Mouse (Mus musculus) large intestine, adult 2 months (tissue): Measurements from ENCODE around the gene Pus7. TPM values are rescaled to one million over a fixed set of nuclear protein-coding genes. Genes with fewer than 3 reads are reported as not detected.

ENCODE experiments used
- DNase-seq: peaks from one replicate; pipeline ENCODE4 v3.0.0-alpha.2; 2012; ENCODE audit warnings: low read depth, low spot score
- WGBS: fragments of 180-500 bp; shearing (Covaris S2); methylation state at CpG from one replicate; pipeline ENCODE4 v1.1.7; 2018; 5-methylcytosine and 5-hydroxymethylcytosine counted together
- polyA plus RNA-seq: library from polyadenylated mRNA; depleted of rRNA; stranded (reverse); fragments of >200 nt; gene quantifications from 2 replicates; pipeline ENCODE4 v1.2.3, GENCODE M21; 2012; rRNA removed

Gene Pus7
- 3.8 and 4.2 TPM in 2 replicates for polyA plus RNA-seq

GRCm38 (mm10) chr5:23782931-23783877, at the start of gene Pus7:
Gene Pus7 (minus strand): TSS chr5:23783711.
- DNase-seq: peak; percentile 76
- under 1% methylated on average over 86 of the region's 86 CpGs for WGBS

GRCm38 (mm10) chr5:23830897-23831752, 47.6 kb upstream of the Pus7 start:
- WGBS: 43% methylated on average over 58 of the region's 58 CpGs
- no peak for DNase-seq

- 37% methylated on average over 11 of the region's 11 CpGs for WGBS
- DNase-seq: peak; percentile 39
Measured at GRCm38 (mm10) chr5:23826321-23827004, 43.0 kb upstream of the Pus7 start.

GRCm38 (mm10) chr5:23824171-23824733, 40.7 kb upstream of the Pus7 start:
- WGBS: 68% methylated on average over 8 of the region's 8 CpGs
- no peak for DNase-seq

- 73% methylated on average over 11 of the region's 11 CpGs for WGBS
- no peak for DNase-seq
Measured at GRCm38 (mm10) chr5:23822306-23822705, 38.8 kb upstream of the Pus7 start.

- 92% methylated on average over 15 of the region's 15 CpGs for WGBS
- DNase-seq: no peak
Measured at GRCm38 (mm10) chr5:23816681-23817080, 33.2 kb upstream of the Pus7 start.

- no peak for DNase-seq
- WGBS: 89% methylated on average over 5 of the region's 5 CpGs
Measured at GRCm38 (mm10) chr5:23814841-23815240, 31.3 kb upstream of the Pus7 start.

- DNase-seq: no peak
- 94% methylated on average over 2 of the region's 2 CpGs for WGBS
Measured at GRCm38 (mm10) chr5:23792726-23793125, 9.2 kb upstream of the Pus7 start.

GRCm38 (mm10) chr5:23789078-23789612, 5.6 kb upstream of the Pus7 start:
- WGBS: 83% methylated on average over 4 of the region's 4 CpGs
- DNase-seq: no peak

- DNase-seq: no peak
- 17% methylated on average over 3 of the region's 3 CpGs for WGBS
Measured at GRCm38 (mm10) chr5:23788390-23788830, 4.9 kb upstream of the Pus7 start.

GRCm38 (mm10) chr5:23787536-23788389, 4.3 kb upstream of the Pus7 start, which contains the start of gene Rint1:
Gene Rint1 (plus strand): TSS chr5:23787711.
- WGBS: 1% methylated on average over 47 of the region's 47 CpGs
- peak; percentile 91 for DNase-seq

GRCm38 (mm10) chr5:23782051-23782810, 1.3 kb downstream of the Pus7 start:
- WGBS: 37% methylated on average over 8 of the region's 8 CpGs
- no peak for DNase-seq

- WGBS: 65% methylated on average over 4 of the region's 4 CpGs
- DNase-seq: no peak
Measured at GRCm38 (mm10) chr5:23781172-23781571, 2.3 kb downstream of the Pus7 start.

GRCm38 (mm10) chr5:23780516-23780915, 3.0 kb downstream of the Pus7 start:
- WGBS: 85% methylated on average over 4 of the region's 4 CpGs
- no peak for DNase-seq

GRCm38 (mm10) chr5:23774186-23774585, 9.3 kb downstream of the Pus7 start:
- WGBS: 85% methylated on average over 6 of the region's 6 CpGs
- no peak for DNase-seq

GRCm38 (mm10) chr5:23771105-23771504, 12.4 kb downstream of the Pus7 start:
- no peak for DNase-seq
- 46% methylated on average over 8 of the region's 8 CpGs for WGBS

GRCm38 (mm10) chr5:23764557-23764956, 19.0 kb downstream of the Pus7 start:
- 93% methylated on average over 5 of the region's 5 CpGs for WGBS
- DNase-seq: no peak
